Mouse (Mus musculus): Measurements from ENCODE around the gene Card9. TPM values are rescaled to one million over a fixed set of nuclear protein-coding genes. Genes with fewer than 3 reads are reported as not detected.
A peak's percentile ranks its signal among the peaks of the same experiment; 100 is the strongest.

Card9 gene
- polyA plus RNA-seq, 1 experiment, result 2.5 TPM

GRCm38 (mm10) chr2:26327852-26328251, 32.9 kb downstream of the Card9 start:
- no peaks in the 10 kb centered on the region for H3K27me3 ChIP-seq (replicated peaks; ENCODE audit: control insufficient read depth, insufficient read depth, low read length)
- 84% methylated on average over 4 of the region's 4 CpGs for WGBS
- no peaks in the 10 kb centered on the region for H3K4me1 ChIP-seq (ENCODE audit: control insufficient read depth, insufficient read depth, low read length)
- TF ChIP-seq CTCF (conservative IDR thresholded peaks at IDR 0.05; ENCODE audit: insufficient read depth, insufficient read length, low read depth, low read length) (no peak), POLR2A (IDR thresholded peaks at IDR 0.05; ENCODE audit: low read depth, low read length) (no peak)
- no peak overlapping the region for H3K4me3 ChIP-seq (ENCODE audit: insufficient read depth, low read depth, low read length)
- no peaks in the 10 kb centered on the region for H3K36me3 ChIP-seq (ENCODE audit: control insufficient read depth, insufficient read depth, low read length)
- peak; percentile 37 for DNase-seq
- no peak overlapping the region for H3K27ac ChIP-seq (ENCODE audit: insufficient read depth, low read depth, low read length)

- Histone ChIP-seq H3K4me3 (ENCODE audit: insufficient read depth, low read depth, low read length) (no peak overlapping the region), H3K4me1 (ENCODE audit: control insufficient read depth, insufficient read depth, low read length) (no peaks in the 10 kb centered on the region), H3K27ac (ENCODE audit: insufficient read depth, low read depth, low read length) (no peak overlapping the region), H3K27me3 (replicated peaks; ENCODE audit: control insufficient read depth, insufficient read depth, low read length) (no peaks in the 10 kb centered on the region), H3K36me3 (ENCODE audit: control insufficient read depth, insufficient read depth, low read length) (no peaks in the 10 kb centered on the region)
- WGBS, result 65% methylated on average over 15 of the region's 15 CpGs
- DNase-seq, result peak; percentile 67
- TF ChIP-seq CTCF (conservative IDR thresholded peaks at IDR 0.05; ENCODE audit: insufficient read depth, insufficient read length, low read depth, low read length) (peak; percentile 95), POLR2A (IDR thresholded peaks at IDR 0.05; ENCODE audit: low read depth, low read length) (no peak)
Measured at GRCm38 (mm10) chr2:26325386-26326181, 35.1 kb downstream of the Card9 start.

GRCm38 (mm10) chr2:26324917-26325316, 35.8 kb downstream of the Card9 start:
- no peak overlapping the region for H3K27ac ChIP-seq (ENCODE audit: insufficient read depth, low read depth, low read length)
- no peaks in the 10 kb centered on the region for H3K4me1 ChIP-seq (ENCODE audit: control insufficient read depth, insufficient read depth, low read length)
- H3K27me3 ChIP-seq (replicated peaks; ENCODE audit: control insufficient read depth, insufficient read depth, low read length), result no peaks in the 10 kb centered on the region
- TF ChIP-seq CTCF (conservative IDR thresholded peaks at IDR 0.05; ENCODE audit: insufficient read depth, insufficient read length, low read depth, low read length) (peak; percentile 57), POLR2A (IDR thresholded peaks at IDR 0.05; ENCODE audit: low read depth, low read length) (no peak)
- peak; percentile 63 for DNase-seq
- no peak overlapping the region for H3K4me3 ChIP-seq (ENCODE audit: insufficient read depth, low read depth, low read length)
- WGBS, result 77% methylated on average over 2 of the region's 2 CpGs
- no peaks in the 10 kb centered on the region for H3K36me3 ChIP-seq (ENCODE audit: control insufficient read depth, insufficient read depth, low read length)

- 91% methylated on average over 13 of the region's 13 CpGs for WGBS
- no peak for DNase-seq
- Histone ChIP-seq H3K4me1 (ENCODE audit: control insufficient read depth, insufficient read depth, low read length) (no peaks in the 10 kb centered on the region), H3K4me3 (ENCODE audit: insufficient read depth, low read depth, low read length) (no peak overlapping the region), H3K27ac (ENCODE audit: insufficient read depth, low read depth, low read length) (no peak overlapping the region), H3K27me3 (replicated peaks; ENCODE audit: control insufficient read depth, insufficient read depth, low read length) (no peaks in the 10 kb centered on the region), H3K36me3 (ENCODE audit: control insufficient read depth, insufficient read depth, low read length) (no peaks in the 10 kb centered on the region)
- TF ChIP-seq CTCF (conservative IDR thresholded peaks at IDR 0.05; ENCODE audit: insufficient read depth, insufficient read length, low read depth, low read length) (no peak), POLR2A (IDR thresholded peaks at IDR 0.05; ENCODE audit: low read depth, low read length) (no peak)
Measured at GRCm38 (mm10) chr2:26323589-26324325, 37.0 kb downstream of the Card9 start.

DNA sequence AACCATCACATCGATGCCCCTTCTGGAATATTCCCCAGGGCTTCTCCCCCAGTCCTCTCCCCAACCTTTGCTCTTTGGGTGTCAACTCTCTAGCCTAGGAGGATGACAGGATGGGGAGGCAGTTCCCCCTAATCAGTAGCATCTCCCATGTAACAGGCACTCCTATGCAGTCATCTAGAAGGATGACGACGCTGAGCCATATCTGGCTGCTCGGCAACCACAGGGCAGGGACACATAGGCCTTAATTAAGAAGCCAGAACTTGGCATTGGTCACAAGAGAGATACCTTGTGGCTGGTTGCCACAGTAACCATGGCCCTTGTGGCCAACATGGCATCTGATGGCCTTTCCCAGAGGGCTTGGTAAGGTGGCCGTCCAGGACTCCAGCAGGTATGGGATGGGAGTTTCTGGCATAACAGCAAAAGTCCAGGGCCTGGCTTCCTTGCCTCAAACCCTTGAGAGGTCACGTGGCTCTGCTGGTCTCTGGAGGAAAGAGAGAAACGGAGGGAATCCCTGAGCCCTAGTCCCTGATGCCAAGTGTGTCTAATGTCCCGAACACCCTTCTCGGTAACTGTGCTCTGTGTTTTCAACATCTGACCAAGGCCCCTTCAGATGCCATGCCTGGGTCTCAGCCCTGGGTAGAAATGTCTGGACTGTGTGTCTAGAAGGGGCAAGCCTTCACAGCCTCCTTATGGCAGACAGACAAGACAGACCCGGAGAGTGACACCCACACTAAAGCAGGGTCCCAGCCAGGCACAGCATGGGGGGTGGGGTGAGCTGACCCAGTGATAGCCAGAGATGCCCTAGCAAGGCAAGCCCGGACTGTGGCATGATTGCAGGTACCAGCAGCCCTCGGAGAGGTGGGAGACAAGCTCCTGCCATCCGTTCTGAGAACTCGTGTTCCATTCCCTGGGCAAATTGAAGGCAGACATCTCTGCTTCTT, 40.2 kb downstream of the Card9 start:
- H3K36me3 ChIP-seq (ENCODE audit: control insufficient read depth, insufficient read depth, low read length), result no peaks in the 10 kb centered on the region
- WGBS, result 86% methylated on average over 14 of the region's 14 CpGs
- no peaks in the 10 kb centered on the region for H3K4me1 ChIP-seq (ENCODE audit: control insufficient read depth, insufficient read depth, low read length)
- TF ChIP-seq POLR2A (IDR thresholded peaks at IDR 0.05; ENCODE audit: low read depth, low read length) (no peak), CTCF (conservative IDR thresholded peaks at IDR 0.05; ENCODE audit: insufficient read depth, insufficient read length, low read depth, low read length) (no peak)
- DNase-seq, result no peak
- no peaks in the 10 kb centered on the region for H3K27me3 ChIP-seq (replicated peaks; ENCODE audit: control insufficient read depth, insufficient read depth, low read length)
- no peak overlapping the region for H3K27ac ChIP-seq (ENCODE audit: insufficient read depth, low read depth, low read length)
- H3K4me3 ChIP-seq (ENCODE audit: insufficient read depth, low read depth, low read length), result no peak overlapping the region

DNA sequence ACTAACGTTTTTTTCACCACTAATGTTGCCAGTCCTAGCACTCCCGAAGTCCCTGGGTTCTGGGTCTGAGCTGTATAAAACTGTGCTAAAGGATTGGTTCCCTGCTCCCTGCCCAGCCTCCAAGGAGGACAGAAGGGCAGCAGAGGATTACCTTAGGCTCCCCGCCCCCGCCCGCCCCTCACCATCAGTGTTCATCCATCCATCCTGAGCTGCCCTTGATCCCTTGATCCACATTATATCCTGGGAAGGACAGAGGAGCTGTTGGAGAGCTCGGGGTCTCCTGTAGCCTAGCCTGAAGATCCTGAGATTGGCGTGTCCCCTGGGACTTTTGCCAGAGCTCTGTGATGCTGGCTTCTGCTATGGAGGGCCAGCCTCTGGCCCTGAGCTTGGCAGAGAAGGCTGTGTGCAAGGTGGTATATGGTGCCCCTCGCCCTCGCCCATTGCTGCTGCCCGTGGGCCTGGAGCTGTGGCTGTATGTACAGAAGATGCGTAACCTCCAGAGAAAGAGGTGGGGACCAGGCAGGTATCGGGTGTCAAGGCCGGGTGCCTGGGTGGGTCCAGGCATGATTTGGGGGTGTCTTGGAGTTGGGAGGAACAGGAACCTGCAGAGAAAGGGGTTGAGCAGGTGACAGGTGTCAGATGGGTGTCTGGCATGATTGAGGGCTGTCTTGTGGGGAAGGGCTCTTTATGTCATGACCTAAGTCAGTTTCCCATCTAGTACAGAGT, 41.0 kb downstream of the Card9 start:
- WGBS, result 86% methylated on average over 13 of the region's 13 CpGs

More for the DNA sequence above, 41.0 kb downstream of the Card9 start:
- TF ChIP-seq POLR2A (IDR thresholded peaks at IDR 0.05; ENCODE audit: low read depth, low read length), result no peak
- no peak for TF ChIP-seq CTCF (conservative IDR thresholded peaks at IDR 0.05; ENCODE audit: insufficient read depth, insufficient read length, low read depth, low read length)
- H3K27me3 ChIP-seq (replicated peaks; ENCODE audit: control insufficient read depth, insufficient read depth, low read length), result no peaks in the 10 kb centered on the region
- no peaks in the 10 kb centered on the region for H3K4me1 ChIP-seq (ENCODE audit: control insufficient read depth, insufficient read depth, low read length)
- no peak for DNase-seq
- no peak overlapping the region for H3K4me3 ChIP-seq (ENCODE audit: insufficient read depth, low read depth, low read length)
- H3K36me3 ChIP-seq (ENCODE audit: control insufficient read depth, insufficient read depth, low read length), result no peaks in the 10 kb centered on the region
- H3K27ac ChIP-seq (ENCODE audit: insufficient read depth, low read depth, low read length), result no peak overlapping the region

All from kidney, adult 2 months (tissue).